Mouse (Mus musculus) effector memory CD4-positive, alpha-beta T cell, adult 5 months (primary cell): ENCODE data around the gene Reg1. TPM values are rescaled to one million over a fixed set of nuclear protein-coding genes. Genes with fewer than 3 reads are reported as not detected.

Source experiments
- polyA plus RNA-seq: library from polyadenylated mRNA; unstranded; fragments of 100-300 nt; shearing (Covaris generic); gene quantifications from one replicate; pipeline ENCODE4 v1.2.1, GENCODE M21; 2017

Reg1 gene
- polyA plus RNA-seq: not detected

GRCm38 (mm10) chr6:78422411-78422810 is at the start of gene Reg1:
Reg1 (plus strand) TSS chr6:78422711.

GRCm38 (mm10) chr6:78378765-78379164 is 43.7 kb upstream of the Reg1 start, which contains the start of gene Reg3d:
Reg3d (minus strand) TSS chr6:78378865.

GRCm38 (mm10) chr6:78380409-78380808 is 42.1 kb upstream of the Reg1 start, which contains the start of gene Reg3a:
Reg3a (plus strand) TSS chr6:78380709.

GRCm38 (mm10) chr6:78395323-78395722 is 27.2 kb upstream of the Reg1 start, which contains the start of gene Reg2:
Reg2 (plus strand) TSS chr6:78395623.

GRCm38 (mm10) chr6:78468772-78469171 is 46.3 kb downstream of the Reg1 start, which contains the start of gene Reg3g:
Reg3g (minus strand) TSS chr6:78468872.

Other genes with a start within 250 kb of the Reg1 start
- not detected for gene Reg3b, start 52.1 kb upstream of the Reg1 start, polyA plus RNA-seq
- gene Reg3d, start 43.8 kb upstream of the Reg1 start, polyA plus RNA-seq: not detected
- not detected for gene Reg3a, start 42.0 kb upstream of the Reg1 start, polyA plus RNA-seq
- gene Reg2, start 27.1 kb upstream of the Reg1 start, polyA plus RNA-seq: not detected
- not detected for gene Reg3g, start 46.2 kb downstream of the Reg1 start, polyA plus RNA-seq